Mouse (Mus musculus) G1E (cell line): ENCODE measurements around the gene Apc2. TPM values are rescaled to one million over a fixed set of nuclear protein-coding genes. Genes with fewer than 3 reads are reported as not detected.

Experiments
- ATAC-seq: 2 replicates; pipeline ENCODE4 v1.8.0; 2016; ENCODE audit warnings: mild to moderate bottlenecking; ENCODE audit not compliant: insufficient number of reproducible peaks, poor library complexity, low FRiP score, severe bottlenecking; ENCODE audit errors: extremely low read depth
- DNase-seq: peaks from one replicate; pipeline ENCODE4 v3.0.0; 2012; ENCODE audit warnings: low spot score
- H3K27me3 ChIP-seq: 2 replicates; pipeline ENCODE4 v1.6.1; 2012; ENCODE audit warnings: mild to moderate bottlenecking, low read length, inconsistent platforms; ENCODE audit not compliant: insufficient read depth
- H3K36me3 ChIP-seq: replicated peaks from 2 replicates; pipeline ENCODE3; 2012; ENCODE audit warnings: mild to moderate bottlenecking, inconsistent platforms
- H3K4me1 ChIP-seq: 2 replicates; pipeline ENCODE4 v1.6.1; 2012; ENCODE audit warnings: low read depth, low read length, inconsistent platforms, mixed read lengths; ENCODE audit not compliant: insufficient read depth
- H3K4me3 ChIP-seq: 2 replicates; pipeline ENCODE4 v1.5.1; 2012; ENCODE audit warnings: low read depth, mild to moderate bottlenecking, inconsistent platforms, low read length, moderate library complexity, mixed read lengths
- H3K9me3 ChIP-seq: replicated peaks from 2 replicates; pipeline ENCODE4 v1.6.1; 2012; ENCODE audit warnings: inconsistent platforms
- CTCF ChIP-seq: IDR thresholded peaks from 2 replicates; pipeline ENCODE4 v1.5.1; 2012; ENCODE audit warnings: low read depth, low read length, inconsistent platforms, mixed read lengths
- GATA1 ChIP-seq: IDR thresholded peaks from 2 replicates; pipeline ENCODE4 v1.6.1; 2012; ENCODE audit warnings: borderline replicate concordance, low read length, inconsistent platforms, mixed read lengths
- GATA2 ChIP-seq: IDR thresholded peaks from 2 replicates; pipeline ENCODE4 v1.6.1; 2012; ENCODE audit warnings: low read depth, low read length, inconsistent platforms, borderline replicate concordance
- POLR2AphosphoS5 ChIP-seq: IDR thresholded peaks from 2 replicates; pipeline ENCODE4 v1.6.1; 2012; ENCODE audit warnings: low read depth, low read length, inconsistent platforms; ENCODE audit not compliant: insufficient replicate concordance
- TAL1 ChIP-seq: conservative IDR thresholded peaks from 2 replicates; pipeline ENCODE4 v1.6.1; 2012; ENCODE audit warnings: low read depth, low read length, inconsistent platforms, mixed read lengths
- polyA plus RNA-seq: library from polyadenylated mRNA; stranded (reverse); fragments of >175 nt; gene quantifications from 2 replicates; pipeline ENCODE4 v1.2.3, GENCODE M21; 2012
- total RNA-seq, 2 experiments: library from RNA; stranded (forward) in 1 of 2; stranded (reverse) in 1 of 2; fragments of 200-1000 nt in 1 of 2; fragments of >200 nt in 1 of 2; fragmentation: Nextera tagmentation in 1 of 2; gene quantifications; 2 replicates each; pipeline ENCODE4 v1.2.3; 2014 to 2017

Apc2 gene
- total and polyA plus RNA-seq, 3 experiments, result 0.02 to 0.23 (median 0.11) TPM

DNA sequence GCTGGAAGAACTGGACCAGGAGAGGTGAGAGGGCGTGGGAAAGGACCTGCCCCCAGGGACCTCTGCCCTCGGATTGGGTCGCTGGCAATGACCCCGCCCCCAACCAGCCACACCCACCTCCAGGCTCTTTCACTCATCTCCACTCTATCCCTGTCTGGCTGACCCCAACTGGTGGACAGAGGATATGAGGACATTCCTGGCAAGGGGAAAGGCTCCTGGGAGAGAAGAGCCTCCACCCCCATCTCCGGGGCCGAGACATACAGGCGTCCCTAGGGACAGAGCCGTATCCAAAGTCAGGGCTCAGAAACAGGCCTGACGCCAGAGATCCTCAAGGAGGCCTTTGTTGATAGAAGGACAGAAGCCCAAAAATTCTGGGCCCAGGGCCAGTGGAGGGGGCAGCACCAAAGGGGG, 6.7 kb downstream of the Apc2 start:
- no peaks in the 10 kb centered on the region for H3K36me3 ChIP-seq
- peaks cover 18% of the 10 kb centered on the region for H3K4me1 ChIP-seq
- H3K4me3 ChIP-seq, result no peak overlapping the region
- no peak for TF ChIP-seq POLR2AphosphoS5
- no peak for TF ChIP-seq GATA2
- no peak for TF ChIP-seq TAL1
- no peak for TF ChIP-seq GATA1
- no peak for TF ChIP-seq CTCF
- H3K27me3 ChIP-seq, result peaks cover 92% of the 10 kb centered on the region
- no peaks in the 10 kb centered on the region for H3K9me3 ChIP-seq
- DNase-seq (no peak), ATAC-seq (no peak)

GRCm38 (mm10) chr10:80304458-80304857, 8.7 kb downstream of the Apc2 start:
- no peak for ATAC-seq
- Histone ChIP-seq H3K4me3 (peak overlapping the region; percentile 14; the same call in 1 of the 2 replicates), H3K4me1 (peaks cover 14% of the 10 kb centered on the region)

GRCm38 (mm10) chr10:80304862-80305261, 9.1 kb downstream of the Apc2 start:
- H3K27me3 ChIP-seq, result peaks cover 92% of the 10 kb centered on the region
- peaks cover 14% of the 10 kb centered on the region for H3K4me1 ChIP-seq
- no peak for DNase-seq
- ATAC-seq, result no peak
- no peaks in the 10 kb centered on the region for H3K9me3 ChIP-seq
- TF ChIP-seq CTCF, result no peak
- no peak for TF ChIP-seq GATA1
- H3K4me3 ChIP-seq, result peak overlapping the region; percentile 14; the same call in 1 of the 2 replicates
- no peaks in the 10 kb centered on the region for H3K36me3 ChIP-seq

More at GRCm38 (mm10) chr10:80304458-80304857, 8.7 kb downstream of the Apc2 start:
- Histone ChIP-seq H3K9me3 (no peaks in the 10 kb centered on the region), H3K36me3 (no peaks in the 10 kb centered on the region), H3K27me3 (peaks cover 93% of the 10 kb centered on the region)
- no peak for TF ChIP-seq CTCF
- TF ChIP-seq GATA1, result no peak
- no peak for TF ChIP-seq GATA2
- TF ChIP-seq POLR2AphosphoS5, result no peak
- TF ChIP-seq TAL1, result no peak
- DNase-seq, result no peak

- DNase-seq, result no peak
- peaks cover 4% of the 10 kb centered on the region for H3K9me3 ChIP-seq
- H3K4me3 ChIP-seq, result no peak overlapping the region
- H3K4me1 ChIP-seq, result peaks cover 33% of the 10 kb centered on the region
- H3K27me3 ChIP-seq, result peaks cover 70% of the 10 kb centered on the region
- H3K36me3 ChIP-seq, result peaks cover 21% of the 10 kb centered on the region
- no peak for ATAC-seq
- no peak for TF ChIP-seq GATA1
- TF ChIP-seq POLR2AphosphoS5, result no peak
Observed at GRCm38 (mm10) chr10:80311560-80311959, 15.8 kb downstream of the Apc2 start.

DNA sequence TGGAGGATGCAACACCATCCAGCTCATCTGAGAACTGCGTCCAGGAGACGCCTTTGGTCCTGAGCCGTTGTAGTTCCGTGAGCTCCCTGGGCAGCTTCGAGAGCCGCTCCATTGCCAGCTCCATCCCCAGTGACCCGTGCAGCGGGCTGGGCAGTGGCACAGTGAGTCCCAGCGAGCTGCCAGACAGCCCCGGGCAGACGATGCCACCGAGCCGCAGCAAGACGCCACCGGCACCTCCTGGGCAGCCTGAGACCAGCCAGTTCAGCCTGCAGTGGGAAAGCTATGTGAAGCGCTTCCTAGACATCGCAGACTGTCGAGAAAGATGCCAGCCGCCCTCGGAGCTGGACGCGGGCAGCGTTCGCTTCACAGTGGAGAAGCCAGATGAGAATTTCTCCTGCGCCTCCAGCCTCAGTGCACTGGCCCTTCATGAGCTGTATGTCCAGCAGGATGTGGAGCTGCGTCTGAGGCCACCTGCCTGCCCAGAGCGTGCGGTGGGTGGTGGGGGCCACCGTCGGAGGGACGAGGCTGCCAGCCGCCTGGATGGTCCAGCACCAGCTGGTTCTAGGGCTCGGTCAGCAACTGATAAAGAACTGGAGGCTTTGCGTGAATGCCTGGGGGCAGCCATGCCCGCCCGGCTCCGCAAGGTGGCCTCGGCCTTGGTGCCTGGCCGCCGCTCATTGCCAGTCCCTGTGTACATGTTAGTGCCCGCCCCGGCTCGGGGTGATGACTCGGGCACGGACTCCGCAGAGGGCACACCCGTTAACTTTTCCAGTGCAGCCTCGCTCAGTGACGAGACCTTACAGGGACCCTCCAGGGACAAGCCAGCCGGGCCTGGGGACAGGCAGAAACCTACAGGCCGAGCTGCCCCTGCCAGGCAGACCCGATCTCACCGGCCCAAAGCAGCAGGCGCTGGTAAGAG, 17.1 kb downstream of the Apc2 start:
- Histone ChIP-seq H3K36me3 (peaks cover 34% of the 10 kb centered on the region), H3K27me3 (peaks cover 57% of the 10 kb centered on the region), H3K9me3 (peaks cover 4% of the 10 kb centered on the region), H3K4me3 (no peak overlapping the region), H3K4me1 (peaks cover 46% of the 10 kb centered on the region)
- DNase-seq (no peak), ATAC-seq (no peak)
- no peak for TF ChIP-seq GATA2
- no peak for TF ChIP-seq POLR2AphosphoS5
- no peak for TF ChIP-seq CTCF
- no peak for TF ChIP-seq TAL1
- no peak for TF ChIP-seq GATA1

DNA sequence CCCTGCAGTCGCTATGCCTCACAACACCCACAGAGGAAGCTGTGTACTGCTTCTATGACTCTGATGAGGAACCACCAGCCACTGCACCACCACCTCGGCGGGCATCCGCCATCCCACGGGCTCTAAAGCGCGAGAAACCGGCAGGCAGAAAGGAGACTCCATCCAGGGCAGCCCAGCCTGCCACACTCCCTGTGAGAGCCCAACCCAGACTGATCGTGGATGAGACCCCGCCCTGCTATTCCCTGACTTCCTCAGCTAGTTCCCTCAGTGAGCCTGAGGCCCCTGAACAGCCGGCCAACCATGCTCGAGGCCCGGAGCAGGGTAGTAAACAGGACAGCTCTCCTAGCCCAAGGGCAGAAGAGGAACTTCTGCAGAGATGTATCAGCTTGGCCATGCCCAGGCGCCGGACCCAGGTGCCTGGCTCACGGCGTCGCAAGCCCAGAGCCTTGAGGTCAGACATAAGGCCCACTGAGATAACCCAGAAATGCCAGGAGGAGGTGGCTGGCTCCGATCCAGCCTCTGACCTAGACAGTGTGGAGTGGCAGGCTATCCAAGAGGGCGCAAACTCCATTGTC, 17.9 kb downstream of the Apc2 start:
- DNase-seq, result no peak

More for the DNA sequence above, 17.9 kb downstream of the Apc2 start:
- Histone ChIP-seq H3K27me3 (peaks cover 48% of the 10 kb centered on the region), H3K4me3 (no peak overlapping the region), H3K36me3 (peaks cover 42% of the 10 kb centered on the region), H3K9me3 (peaks cover 4% of the 10 kb centered on the region), H3K4me1 (peaks cover 53% of the 10 kb centered on the region)
- no peak for ATAC-seq
- no peak for TF ChIP-seq GATA1
- TF ChIP-seq GATA2, result no peak
- no peak for TF ChIP-seq POLR2AphosphoS5
- no peak for TF ChIP-seq TAL1
- no peak for TF ChIP-seq CTCF
